Mouse (Mus musculus): Measurements from ENCODE around the gene Slc39a11.

DNA sequence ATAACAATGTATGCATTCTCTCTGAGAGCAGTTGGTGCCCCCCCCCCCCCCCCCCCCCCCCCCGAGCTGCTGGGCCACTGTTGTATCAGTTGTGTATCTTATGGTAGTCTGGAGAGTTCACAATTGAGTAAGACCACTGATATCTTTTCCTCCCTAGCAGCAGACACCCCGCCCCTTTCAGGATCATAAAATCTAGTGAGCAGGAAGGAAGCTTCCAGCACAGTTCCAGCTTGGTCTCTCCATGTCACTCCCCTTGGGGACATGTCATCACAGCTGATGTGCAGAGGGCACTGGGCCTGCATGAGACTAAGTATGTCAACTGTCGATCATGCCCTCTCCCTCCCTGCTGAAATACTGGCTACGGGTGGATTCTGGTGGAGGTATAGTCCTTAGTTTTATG is 225.1 kb downstream of the Slc39a11 start:
- TF ChIP-seq ZMIZ1 (IDR thresholded peaks at IDR 0.05; ENCODE audit: low read depth, low read length) = no peak
- TF ChIP-seq CTCF (conservative IDR thresholded peaks at IDR 0.05 in 1 of 2, IDR thresholded peaks at IDR 0.05 in 1 of 2; ENCODE audit: low read depth in 2 of 2, low read length in 2 of 2) = no peak
- no peak for TF ChIP-seq PAX5 (IDR thresholded peaks at IDR 0.05; ENCODE audit: low read length)
- no peak for TF ChIP-seq RCOR1 (conservative IDR thresholded peaks at IDR 0.05; ENCODE audit: low read depth, low read length)
- no peak for TF ChIP-seq MEF2A (IDR thresholded peaks at IDR 0.05; ENCODE audit: borderline replicate concordance, low read depth, low read length)
- no peak for TF ChIP-seq JUND (conservative IDR thresholded peaks at IDR 0.05; ENCODE audit: low read depth, low read length)
- no peak for TF ChIP-seq ZNF384 (IDR thresholded peaks at IDR 0.05; ENCODE audit: low read depth, low read length)

All from CH12.LX (cell line).